Mouse (Mus musculus): ENCODE results near the gene Uchl1.
A peak's percentile ranks its signal among the peaks of the same experiment; 100 is the strongest.

DNA sequence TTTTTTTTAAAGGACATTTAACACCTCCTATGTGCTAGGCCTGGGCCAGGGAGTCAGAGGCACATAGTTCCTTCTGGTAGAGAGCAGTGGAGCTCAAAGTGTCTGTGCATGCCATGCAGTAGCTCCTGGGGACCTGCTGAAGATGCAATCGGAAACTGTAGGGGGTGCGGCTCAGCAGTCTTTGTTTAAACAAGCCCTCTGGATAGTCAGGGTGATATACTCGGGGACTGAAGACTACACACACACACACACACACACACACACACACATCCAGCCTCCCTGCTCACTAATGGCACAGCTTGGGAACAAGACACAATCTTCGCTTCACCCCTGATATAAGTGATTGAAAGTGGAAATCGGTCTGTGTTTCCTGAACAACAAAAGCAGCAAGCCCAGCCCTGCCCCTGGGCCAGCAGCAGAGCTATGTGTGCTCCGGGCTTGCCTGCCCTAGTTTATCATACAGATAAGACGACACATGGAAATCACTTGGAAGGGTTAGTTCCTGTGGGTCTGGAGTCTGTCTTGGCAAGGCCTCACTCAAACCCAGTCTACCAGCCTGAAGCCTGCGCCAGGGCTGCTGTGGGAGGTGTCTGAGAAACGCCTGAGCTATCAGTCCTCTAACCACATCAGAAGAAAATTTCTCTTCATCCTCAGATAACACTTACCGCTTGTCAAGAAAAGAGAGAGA lies 27.6 kb downstream of the Uchl1 start:
- TF ChIP-seq EP300 (IDR thresholded peaks at IDR 0.05) (no peak), CTCF (IDR thresholded peaks at IDR 0.05) (peak; percentile 37)

All from lung, postnatal 0 days (tissue).